Mouse (Mus musculus): ENCODE data around the gene Psap.

GRCm38 (mm10) chr10:60292209-60292608 lies 14.8 kb downstream of the Psap start:
- TF ChIP-seq POLR2A (IDR thresholded peaks at IDR 0.05; ENCODE audit: insufficient read depth, low read depth, low read length), result no peak
- TF ChIP-seq CTCF (IDR thresholded peaks at IDR 0.05; ENCODE audit: insufficient read depth, low read depth, low read length), result no peak
